Comparison of ENCODE assay signal across 21 mouse cellular contexts in genomic region chr13:112749881-112750280, GRCm38 (mm10). TPM values are rescaled to one million over a fixed set of nuclear protein-coding genes. Genes with fewer than 3 reads are reported as not detected.
DNase-seq lines count a peak whose midpoint lies in the region; ATAC-seq and TF ChIP-seq lines count a peak whose summit lies in the region.
"Had no signal": no experiment of that assay in that cellular context is flagged by ENCODE, and none has a peak within 500 bp of the region (broad histone marks: within the 10 kb centered on the region; RNA-seq: fewer than 3 reads in every experiment).

No protein-coding gene starts in this region.

- H3K4me3 ChIP-seq in liver, embryonic 14.5 days (ENCODE audit: insufficient read depth in 1 of 2, low read depth in 2 of 2, low read length in 2 of 2) = no peak overlapping the region
- H3K4me3 ChIP-seq: embryonic facial prominence, embryonic 12.5 days; forebrain, embryonic 13.5 days; heart, embryonic 15.5 days; hindbrain, embryonic 15.5 days had no signal

- TF ChIP-seq EP300 in liver, embryonic 14.5 days (IDR thresholded peaks at IDR 0.05; ENCODE audit: low read depth) = no peak

- TF ChIP-seq CTCF in liver, embryonic 14.5 days (IDR thresholded peaks at IDR 0.05; ENCODE audit: low read depth) = no peak

- 77% methylated on average over 2 of the region's 2 CpGs for WGBS in liver, embryonic 14.5 days (ENCODE audit: insufficient replicate concordance)

- no peak for ATAC-seq in liver, embryonic 14.5 days (ENCODE audit: insufficient read depth)
- ATAC-seq: activated CD4-positive, CD25-positive, alpha-beta regulatory T cell, adult 4 months; forebrain, embryonic 13.5 days; forebrain, postnatal 0 days; Patski had no signal

- H3K27ac ChIP-seq in liver, embryonic 14.5 days = peak overlapping the region; percentile 99
- H3K27ac ChIP-seq: embryonic facial prominence, embryonic 12.5 days; forebrain, embryonic 13.5 days; hindbrain, embryonic 15.5 days had no signal

- no peaks in the 10 kb centered on the region for H3K36me3 ChIP-seq in liver, embryonic 14.5 days (replicated peaks; ENCODE audit: control insufficient read depth, insufficient read depth, low read depth)
- H3K36me3 ChIP-seq: embryonic facial prominence, embryonic 12.5 days; heart, embryonic 15.5 days; hindbrain, embryonic 15.5 days had no signal

- peak overlapping the region; percentile 69 for H3K4me2 ChIP-seq in liver, embryonic 14.5 days (ENCODE audit: low read depth)
- H3K4me2 ChIP-seq: embryonic facial prominence, embryonic 12.5 days; forebrain, embryonic 13.5 days; heart, embryonic 11.5 days; heart, embryonic 15.5 days; hindbrain, embryonic 15.5 days had no signal

- H3K4me1 ChIP-seq in liver, embryonic 14.5 days (replicated peaks; ENCODE audit: control insufficient read depth in 2 of 2, insufficient read depth in 2 of 2, low read length in 1 of 2) = peaks cover 67 to 74% of the 10 kb centered on the region in 2 experiments

- intact Hi-C loops in heart, postnatal 36 days (cut with DNase I) = loop anchor here (2.0 to 5.0 kb wide), 2 partner anchors 51 to 78 kb away; partner anchors contain the start of gene Plpp1
- intact Hi-C loops in left cerebral cortex, postnatal 4 days (cut with DNase I) = no loop called here

- H3K27me3 ChIP-seq in liver, embryonic 14.5 days (ENCODE audit: control insufficient read depth, insufficient read depth, low read length) = no peaks in the 10 kb centered on the region
- H3K27me3 ChIP-seq: CH12.LX; embryonic facial prominence, embryonic 12.5 days; forebrain, embryonic 13.5 days; heart, embryonic 15.5 days; hindbrain, embryonic 15.5 days; Patski had no signal

- H3K9me3 ChIP-seq in liver, embryonic 14.5 days (ENCODE audit: control insufficient read depth, low read length) = no peaks in the 10 kb centered on the region
- H3K9me3 ChIP-seq: embryonic facial prominence, embryonic 12.5 days; forebrain, embryonic 13.5 days; heart, embryonic 15.5 days; hindbrain, embryonic 15.5 days had no signal

- DNase-seq in heart, adult 11 months = peak; percentile 74
- DNase-seq in heart, postnatal 36 days = no peak
- DNase-seq in c-Kit-negative CD71-positive TER-119-positive erythroid progenitor cells, embryonic 14.5 days (ENCODE audit: low read depth, low spot score) = peak; percentile 22
- DNase-seq in liver, embryonic 14.5 days (ENCODE audit: low read depth in 3 of 3, low spot score in 3 of 3) = no peak
- DNase-seq in urinary bladder, postnatal 36 days (ENCODE audit: low spot score in 2 of 2) = no peak
- no peak for DNase-seq in left cerebral cortex, postnatal 4 days
- DNase-seq: adrenal gland, postnatal 14 days; cerebellum, adult 11 months; cerebellum, adult 8-10 months; cerebellum, postnatal 14 days; forebrain, postnatal 0 days; gastrocnemius, postnatal 36 days; heart, adult 18-20 months had no signal

- H3K9ac ChIP-seq in liver, embryonic 14.5 days (replicated peaks) = peak overlapping the region; percentile 24; the same call in 1 of the 2 replicates
- H3K9ac ChIP-seq: embryonic facial prominence, embryonic 12.5 days; forebrain, embryonic 13.5 days; forebrain, postnatal 0 days; heart, embryonic 15.5 days; hindbrain, embryonic 15.5 days had no signal

RNA-seq across cellular contexts. Expression of gene Plpp1, which starts 50.7 kb away (rescaled TPM):
- 10 to 100 TPM; 54.6 to 63.8 TPM for total RNA-seq in heart, postnatal 36 days (2021)
- polyA plus RNA-seq in liver, embryonic 14.5 days (2012; rRNA removed) = 16.5 TPM in 2 replicates
- polyA plus RNA-seq in liver, embryonic 14.5 days (2014; fragmentation: Nextera tagmentation; extraction: Ambion mirVana) = 32.7 and 34.0 TPM in 2 replicates
- total RNA-seq in left cerebral cortex, postnatal 4 days (2021) = 10 to 100 TPM; 32.1 to 32.9 TPM

Comparison
In these comparisons a context has a peak if more than half of its experiments do, and no peak if none do; other contexts are left out.
1. DNase-seq: peak in heart, adult 11 months (single experiment) and c-Kit-negative CD71-positive TER-119-positive erythroid progenitor cells, embryonic 14.5 days (single experiment); none in heart, postnatal 36 days (0 of 2), liver, embryonic 14.5 days (0 of 3), urinary bladder, postnatal 36 days (0 of 2) and left cerebral cortex, postnatal 4 days (single experiment).